Mouse (Mus musculus) heart, postnatal 0 days (tissue): ENCODE measurements at regions not wholly inside any gene's neighbourhood (a gene's known extent, or its start where the extent isn't known, plus 50 kb on each side); places are given as distances from the start of the nearest gene placed in this dataset.

Experiments used
- ATAC-seq: fragments of 200-750 bp; cut with Nextera tagmentation; 2 replicates; pipeline ENCODE4 v1.8.0; 2017; ENCODE audit warnings: low read depth, moderate number of reproducible peaks, moderate library complexity; ENCODE audit not compliant: insufficient read depth
- DNase-seq: peaks from one replicate; pipeline ENCODE4 v3.0.0-alpha.2; 2016; ENCODE audit warnings: low spot score
- H3K27ac ChIP-seq: fragments of 300-500 bp; sonication (generic); 2 replicates; pipeline ENCODE4 v1.5.1; 2014; ENCODE audit warnings: low read depth, mild to moderate bottlenecking
- H3K27me3 ChIP-seq: fragments of 300-500 bp; sonication (generic); 2 replicates; pipeline ENCODE4 v1.6.1; 2014; ENCODE audit warnings: low read length, mixed read lengths; ENCODE audit not compliant: control insufficient read depth, insufficient read depth
- H3K36me3 ChIP-seq: fragments of 300-500 bp; sonication (generic); replicated peaks from 2 replicates; pipeline ENCODE4 v1.6.1; 2014; ENCODE audit warnings: low read length, mixed read lengths; ENCODE audit not compliant: control insufficient read depth, insufficient read depth
- H3K4me1 ChIP-seq: fragments of 300-500 bp; sonication (generic); 2 replicates; pipeline ENCODE4 v1.6.1; 2014; ENCODE audit warnings: antibody characterized with exemption; ENCODE audit not compliant: control insufficient read depth, insufficient read depth
- H3K4me2 ChIP-seq: fragments of 300-500 bp; sonication (generic); 2 replicates; pipeline ENCODE4 v1.6.1; 2014; ENCODE audit warnings: low read depth, mild to moderate bottlenecking, low read length, moderate library complexity
- H3K4me3 ChIP-seq: fragments of 300-500 bp; sonication (generic); 2 replicates; pipeline ENCODE4 v1.5.1; 2014; ENCODE audit warnings: low read depth, low read length
- H3K9ac ChIP-seq: fragments of 300-500 bp; sonication (generic); replicated peaks from 2 replicates; pipeline ENCODE4 v1.6.1; 2014; ENCODE audit warnings: low read depth, low read length, mixed read lengths
- H3K9me3 ChIP-seq: fragments of 300-500 bp; sonication (generic); replicated peaks from 2 replicates; pipeline ENCODE4 v1.6.1; 2016; ENCODE audit warnings: low read length; ENCODE audit not compliant: control insufficient read depth
- CTCF ChIP-seq: IDR thresholded peaks from 2 replicates; pipeline ENCODE4 v1.5.1; 2016; ENCODE audit warnings: antibody characterized with exemption, control low read depth, low read depth
- EP300 ChIP-seq: IDR thresholded peaks from 2 replicates; pipeline ENCODE4 v1.6.1; 2016; ENCODE audit warnings: antibody characterized with exemption, low read depth
- WGBS: fragments of 180-500 bp; shearing (Covaris S2); extraction: QIAGEN DNeasy Blood & Tissue Kit; methylation state at CpG from one replicate; pipeline ENCODE4 v1.1.7; 2014; 5-methylcytosine and 5-hydroxymethylcytosine counted together

GRCm38 (mm10) chr2:51431564-51431963, 195.7 kb upstream of the Tas2r134 start:
- Histone ChIP-seq H3K9me3 (peaks cover 7% of the 10 kb centered on the region; the same call in 1 of the 2 replicates), H3K27me3 (no peaks in the 10 kb centered on the region), H3K4me2 (no peak overlapping the region), H3K4me1 (no peaks in the 10 kb centered on the region), H3K9ac (no peak overlapping the region), H3K4me3 (no peak overlapping the region), H3K27ac (no peak overlapping the region), H3K36me3 (no peaks in the 10 kb centered on the region)
- WGBS, result 80% methylated on average over 3 of the region's 3 CpGs
- ATAC-seq (no peak), DNase-seq (no peak)
- TF ChIP-seq CTCF, result no peak

- peak; percentile 76 for DNase-seq
- peak; percentile 73 for TF ChIP-seq EP300
- no peak for TF ChIP-seq CTCF
- Histone ChIP-seq H3K9me3 (peaks cover 5% of the 10 kb centered on the region; the same call in 1 of the 2 replicates), H3K4me1 (no peaks in the 10 kb centered on the region), H3K27ac (peak overlapping the region; percentile 66), H3K36me3 (no peaks in the 10 kb centered on the region), H3K27me3 (no peaks in the 10 kb centered on the region), H3K9ac (no peak overlapping the region), H3K4me3 (no peak overlapping the region), H3K4me2 (no peak overlapping the region)
- 12% methylated on average over 5 of the region's 5 CpGs for WGBS
- ATAC-seq, result peak; percentile 85
Observed at GRCm38 (mm10) chr2:51429716-51430115, 197.6 kb upstream of the Tas2r134 start.

GRCm38 (mm10) chr2:51422442-51422841, 204.9 kb upstream of the Tas2r134 start:
- no peak overlapping the region for H3K27ac ChIP-seq
- TF ChIP-seq EP300 (no peak), CTCF (no peak)

GRCm38 (mm10) chr2:51417908-51418690, 209.2 kb upstream of the Tas2r134 start:
- Histone ChIP-seq H3K9me3 (no peaks in the 10 kb centered on the region), H3K27ac (no peak overlapping the region), H3K4me2 (no peak overlapping the region), H3K4me1 (no peaks in the 10 kb centered on the region), H3K27me3 (no peaks in the 10 kb centered on the region), H3K36me3 (no peaks in the 10 kb centered on the region), H3K9ac (no peak overlapping the region), H3K4me3 (no peak overlapping the region)
- no peak for TF ChIP-seq CTCF
- no peak for TF ChIP-seq EP300
- WGBS, result 55% methylated on average over 10 of the region's 10 CpGs
- ATAC-seq (no peak), DNase-seq (no peak)

More at GRCm38 (mm10) chr2:51422442-51422841, 204.9 kb upstream of the Tas2r134 start:
- H3K27me3 ChIP-seq, result no peaks in the 10 kb centered on the region
- no peak for ATAC-seq
- no peaks in the 10 kb centered on the region for H3K9me3 ChIP-seq
- WGBS, result 57% methylated on average over 6 of the region's 6 CpGs
- no peak overlapping the region for H3K4me3 ChIP-seq
- no peak overlapping the region for H3K4me2 ChIP-seq
- no peak for DNase-seq
- H3K9ac ChIP-seq, result no peak overlapping the region
- no peaks in the 10 kb centered on the region for H3K4me1 ChIP-seq
- H3K36me3 ChIP-seq, result no peaks in the 10 kb centered on the region

GRCm38 (mm10) chr2:51388390-51388789, 238.9 kb upstream of the Tas2r134 start:
- Histone ChIP-seq H3K4me2 (no peak overlapping the region), H3K9me3 (no peaks in the 10 kb centered on the region), H3K4me3 (no peak overlapping the region), H3K9ac (no peak overlapping the region), H3K27ac (no peak overlapping the region), H3K36me3 (no peaks in the 10 kb centered on the region), H3K4me1 (no peaks in the 10 kb centered on the region), H3K27me3 (no peaks in the 10 kb centered on the region)
- DNase-seq, result no peak
- no peak for TF ChIP-seq CTCF
- no peak for TF ChIP-seq EP300
- ATAC-seq, result no peak
- WGBS, result 86% methylated on average over 9 of the region's 9 CpGs

GRCm38 (mm10) chr2:51387136-51387535, 238.2 kb upstream of the Rnd3 start:
- no peak for ATAC-seq
- no peak overlapping the region for H3K4me3 ChIP-seq
- H3K4me2 ChIP-seq, result no peak overlapping the region
- H3K36me3 ChIP-seq, result no peaks in the 10 kb centered on the region
- no peaks in the 10 kb centered on the region for H3K27me3 ChIP-seq
- H3K27ac ChIP-seq, result no peak overlapping the region
- no peaks in the 10 kb centered on the region for H3K9me3 ChIP-seq
- WGBS, result 38% methylated on average over 1 of the region's 1 CpGs
- H3K4me1 ChIP-seq, result no peaks in the 10 kb centered on the region
- DNase-seq, result no peak
- no peak overlapping the region for H3K9ac ChIP-seq
- no peak for TF ChIP-seq CTCF
- TF ChIP-seq EP300, result no peak
